Mouse (Mus musculus): ENCODE data around the gene Rnpepl1. TPM values are rescaled to one million over a fixed set of nuclear protein-coding genes. Genes with fewer than 3 reads are reported as not detected.

Gene Rnpepl1
- polyA plus RNA-seq, 1 experiment, result 88.8 TPM

DNA sequence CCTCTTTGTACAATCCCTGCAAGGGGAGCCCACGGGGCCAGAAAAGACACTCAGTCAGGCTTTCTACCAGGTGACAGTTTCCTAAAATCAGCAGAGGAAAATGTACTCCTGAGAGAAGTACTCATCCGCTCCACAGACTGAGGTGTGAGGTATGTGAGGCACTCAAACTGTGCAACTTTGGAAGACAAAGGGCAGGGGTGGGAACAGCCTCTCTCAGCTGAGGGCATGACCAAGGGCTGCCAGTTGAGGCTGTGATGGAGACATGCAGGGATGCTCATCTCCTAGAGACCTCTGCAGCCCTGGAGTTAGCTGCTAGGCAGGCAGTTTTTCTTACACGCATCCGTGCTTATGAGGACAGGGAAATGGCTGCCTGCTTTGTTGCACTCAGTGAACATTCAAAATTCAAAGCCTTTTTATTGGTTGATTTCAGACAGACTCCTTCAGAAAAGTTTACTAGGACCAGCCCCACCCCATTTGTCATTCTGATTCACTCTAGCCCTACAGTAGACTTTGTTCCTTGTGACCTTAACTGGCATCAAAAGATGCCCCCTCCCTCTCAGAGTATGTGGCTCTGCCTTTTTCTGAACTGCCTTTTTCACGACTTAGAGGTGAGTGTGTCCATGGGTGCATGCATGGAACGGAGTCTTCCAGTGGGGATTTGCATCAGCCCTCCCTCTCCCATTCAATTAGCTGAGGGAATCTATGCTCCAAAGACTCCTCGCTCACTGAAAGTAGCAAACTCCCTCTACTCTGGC, 21.5 kb upstream of the Rnpepl1 start:
- TF ChIP-seq CTCF (IDR thresholded peaks at IDR 0.05; ENCODE audit: control insufficient read depth, insufficient read depth, insufficient replicate concordance, low read depth, low read length), result no peak
- no peak for TF ChIP-seq POLR2A (IDR thresholded peaks at IDR 0.05; ENCODE audit: control insufficient read depth, low read depth, low read length)
- Histone ChIP-seq H3K27me3 (ENCODE audit: control insufficient read depth, insufficient read depth, low read length) (no peaks in the 10 kb centered on the region), H3K36me3 (ENCODE audit: control insufficient read depth, insufficient read depth, low read length) (no peaks in the 10 kb centered on the region), H3K27ac (ENCODE audit: control insufficient read depth, insufficient read depth, low read depth, low read length) (no peak overlapping the region), H3K4me1 (ENCODE audit: control insufficient read depth, insufficient read depth, low read length) (no peaks in the 10 kb centered on the region), H3K4me3 (ENCODE audit: control insufficient read depth, low read depth, low read length) (no peak overlapping the region)

DNA sequence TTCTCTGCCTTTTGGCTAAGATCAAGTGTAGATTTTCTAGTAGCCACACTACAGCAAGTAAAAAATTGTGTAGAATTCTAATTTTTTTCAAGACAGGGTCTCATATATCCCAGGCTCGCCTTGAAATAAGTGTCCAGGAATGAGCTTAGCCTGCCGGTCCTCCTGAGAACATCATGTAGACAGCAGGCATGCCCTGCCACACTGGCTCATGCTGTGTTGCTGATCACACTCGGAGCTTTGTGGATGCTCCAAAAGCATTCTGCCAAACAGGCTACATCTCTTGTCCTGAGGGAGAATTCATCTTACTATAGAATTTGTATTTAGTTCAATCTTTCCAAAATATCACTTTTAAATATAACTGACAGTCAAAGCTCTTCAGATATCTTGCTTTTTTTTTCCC, 17.8 kb upstream of the Rnpepl1 start:
- no peaks in the 10 kb centered on the region for H3K4me1 ChIP-seq (ENCODE audit: control insufficient read depth, insufficient read depth, low read length)

DNA sequence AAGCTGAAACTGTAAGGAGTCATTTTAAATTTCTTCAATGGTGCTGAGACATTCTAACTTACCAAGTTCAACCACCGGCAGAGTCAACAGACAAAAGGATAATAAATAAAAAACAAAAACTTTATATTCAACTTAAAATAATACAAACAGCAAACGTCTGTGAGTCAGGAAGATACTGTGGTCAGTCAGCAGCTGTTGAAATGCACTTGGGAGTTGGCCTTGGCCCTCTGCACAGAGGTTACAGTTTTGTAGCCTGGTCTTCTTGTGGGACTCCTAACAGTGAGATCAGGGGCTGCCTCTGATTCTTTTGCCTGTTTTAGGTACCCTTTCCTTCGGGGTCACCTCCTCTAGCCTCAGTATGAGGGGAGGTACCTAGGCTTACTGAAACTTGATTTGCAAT, 16.7 kb upstream of the Rnpepl1 start:
- Histone ChIP-seq H3K4me1 (ENCODE audit: control insufficient read depth, insufficient read depth, low read length) (no peaks in the 10 kb centered on the region), H3K36me3 (ENCODE audit: control insufficient read depth, insufficient read depth, low read length) (no peaks in the 10 kb centered on the region), H3K27ac (ENCODE audit: control insufficient read depth, insufficient read depth, low read depth, low read length) (no peak overlapping the region), H3K4me3 (ENCODE audit: control insufficient read depth, low read depth, low read length) (no peak overlapping the region), H3K27me3 (ENCODE audit: control insufficient read depth, insufficient read depth, low read length) (no peaks in the 10 kb centered on the region)
- TF ChIP-seq CTCF (IDR thresholded peaks at IDR 0.05; ENCODE audit: control insufficient read depth, insufficient read depth, insufficient replicate concordance, low read depth, low read length) (no peak), POLR2A (IDR thresholded peaks at IDR 0.05; ENCODE audit: control insufficient read depth, low read depth, low read length) (no peak)

More for the DNA sequence above, 17.8 kb upstream of the Rnpepl1 start:
- TF ChIP-seq POLR2A (IDR thresholded peaks at IDR 0.05; ENCODE audit: control insufficient read depth, low read depth, low read length), result no peak
- TF ChIP-seq CTCF (IDR thresholded peaks at IDR 0.05; ENCODE audit: control insufficient read depth, insufficient read depth, insufficient replicate concordance, low read depth, low read length), result no peak
- no peaks in the 10 kb centered on the region for H3K36me3 ChIP-seq (ENCODE audit: control insufficient read depth, insufficient read depth, low read length)
- H3K27me3 ChIP-seq (ENCODE audit: control insufficient read depth, insufficient read depth, low read length), result no peaks in the 10 kb centered on the region
- H3K27ac ChIP-seq (ENCODE audit: control insufficient read depth, insufficient read depth, low read depth, low read length), result no peak overlapping the region
- H3K4me3 ChIP-seq (ENCODE audit: control insufficient read depth, low read depth, low read length), result no peak overlapping the region

DNA sequence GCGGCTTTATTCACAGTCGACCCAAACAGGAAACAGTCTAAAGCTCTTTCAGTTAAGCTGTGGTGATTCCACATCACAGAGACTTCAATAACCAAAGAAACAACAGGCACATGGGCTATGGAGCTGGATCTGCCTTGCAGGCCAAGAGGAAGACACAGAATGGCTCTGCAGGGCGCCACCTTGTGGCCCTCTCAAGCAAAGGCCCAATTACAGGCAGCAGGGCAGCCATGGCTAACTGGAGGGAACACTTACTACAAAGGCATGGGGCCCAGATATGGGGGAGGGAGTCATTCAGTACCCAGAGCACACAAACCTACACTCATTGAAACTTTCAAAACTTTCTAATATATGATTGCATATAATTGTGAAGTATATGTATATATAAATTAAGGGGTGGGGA, 15.5 kb upstream of the Rnpepl1 start:
- H3K27ac ChIP-seq (ENCODE audit: control insufficient read depth, insufficient read depth, low read depth, low read length), result no peak overlapping the region

DNA sequence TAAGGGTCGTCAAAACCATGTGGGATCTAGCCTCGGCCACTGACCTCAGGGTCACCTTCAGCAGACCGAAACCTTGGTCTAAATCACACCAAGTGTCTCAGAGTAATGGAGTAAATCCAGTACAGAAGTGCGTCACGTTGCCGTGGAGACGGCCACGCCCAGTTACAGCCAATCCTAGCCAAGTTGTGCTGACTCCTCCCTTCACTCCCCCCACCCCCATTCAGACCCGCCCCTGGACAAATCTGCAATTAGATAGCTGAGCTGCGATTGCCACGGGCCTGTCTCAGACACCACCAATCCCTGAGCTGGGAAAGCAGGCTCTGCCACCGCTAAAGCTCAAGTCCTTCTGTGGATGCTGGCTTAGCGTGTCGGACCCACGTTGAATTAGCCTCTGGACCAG, 7.8 kb upstream of the Rnpepl1 start, which contains the start of gene Ankmy1:
TSS of gene Ankmy1 (minus strand) at position 121 of the 400 bp plus-strand sequence.
- Histone ChIP-seq H3K27ac (ENCODE audit: control insufficient read depth, insufficient read depth, low read depth, low read length) (peak within 1 kb of the TSS; percentile 70), H3K36me3 (ENCODE audit: control insufficient read depth, insufficient read depth, low read length) (peaks cover 1% of the 10 kb centered on the region; the same call in 1 of the 2 replicates), H3K27me3 (ENCODE audit: control insufficient read depth, insufficient read depth, low read length) (no peaks in the 10 kb centered on the region), H3K4me1 (ENCODE audit: control insufficient read depth, insufficient read depth, low read length) (peaks cover 11% of the 10 kb centered on the region), H3K4me3 (ENCODE audit: control insufficient read depth, low read depth, low read length) (peak within 1 kb of the TSS; percentile 96)
- TF ChIP-seq CTCF (IDR thresholded peaks at IDR 0.05; ENCODE audit: control insufficient read depth, insufficient read depth, insufficient replicate concordance, low read depth, low read length) (no peak), POLR2A (IDR thresholded peaks at IDR 0.05; ENCODE audit: control insufficient read depth, low read depth, low read length) (peak; percentile 40; the same call in 1 of the 2 replicates)

More for the DNA sequence above, 15.5 kb upstream of the Rnpepl1 start:
- no peak overlapping the region for H3K4me3 ChIP-seq (ENCODE audit: control insufficient read depth, low read depth, low read length)
- no peaks in the 10 kb centered on the region; the same call in 1 of the 2 replicates for H3K4me1 ChIP-seq (ENCODE audit: control insufficient read depth, insufficient read depth, low read length)
- peak; percentile 85; the same call in 1 of the 2 replicates for TF ChIP-seq CTCF (IDR thresholded peaks at IDR 0.05; ENCODE audit: control insufficient read depth, insufficient read depth, insufficient replicate concordance, low read depth, low read length)
- TF ChIP-seq POLR2A (IDR thresholded peaks at IDR 0.05; ENCODE audit: control insufficient read depth, low read depth, low read length), result no peak
- peaks cover 1% of the 10 kb centered on the region; the same call in 1 of the 2 replicates for H3K36me3 ChIP-seq (ENCODE audit: control insufficient read depth, insufficient read depth, low read length)
- H3K27me3 ChIP-seq (ENCODE audit: control insufficient read depth, insufficient read depth, low read length), result no peaks in the 10 kb centered on the region

DNA sequence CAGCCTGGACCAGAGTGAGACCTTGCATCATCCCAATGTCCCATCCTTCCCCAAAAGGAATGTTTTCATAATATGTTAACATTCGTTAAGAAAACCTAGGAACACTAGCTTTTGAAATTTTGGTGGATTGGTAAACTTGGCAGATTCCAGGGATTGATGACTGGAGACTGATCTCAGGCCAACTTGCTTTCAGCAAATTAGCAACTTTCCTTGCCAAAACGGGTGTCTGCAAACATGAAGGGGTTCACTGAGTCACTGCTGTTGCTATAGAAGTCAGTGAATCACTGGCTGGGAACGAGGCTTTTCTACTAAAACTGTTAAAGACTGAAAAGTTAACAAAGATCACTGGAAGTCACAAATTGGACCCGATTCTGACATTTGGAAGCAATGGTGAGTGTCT, 7.0 kb upstream of the Rnpepl1 start:
- peak overlapping the region; percentile 10; the same call in 1 of the 2 replicates for H3K4me3 ChIP-seq (ENCODE audit: control insufficient read depth, low read depth, low read length)
- H3K36me3 ChIP-seq (ENCODE audit: control insufficient read depth, insufficient read depth, low read length), result peaks cover 1% of the 10 kb centered on the region; the same call in 1 of the 2 replicates
- no peak for TF ChIP-seq CTCF (IDR thresholded peaks at IDR 0.05; ENCODE audit: control insufficient read depth, insufficient read depth, insufficient replicate concordance, low read depth, low read length)
- TF ChIP-seq POLR2A (IDR thresholded peaks at IDR 0.05; ENCODE audit: control insufficient read depth, low read depth, low read length), result no peak
- no peaks in the 10 kb centered on the region for H3K27me3 ChIP-seq (ENCODE audit: control insufficient read depth, insufficient read depth, low read length)
- H3K27ac ChIP-seq (ENCODE audit: control insufficient read depth, insufficient read depth, low read depth, low read length), result no peak overlapping the region
- H3K4me1 ChIP-seq (ENCODE audit: control insufficient read depth, insufficient read depth, low read length), result peaks cover 14% of the 10 kb centered on the region

DNA sequence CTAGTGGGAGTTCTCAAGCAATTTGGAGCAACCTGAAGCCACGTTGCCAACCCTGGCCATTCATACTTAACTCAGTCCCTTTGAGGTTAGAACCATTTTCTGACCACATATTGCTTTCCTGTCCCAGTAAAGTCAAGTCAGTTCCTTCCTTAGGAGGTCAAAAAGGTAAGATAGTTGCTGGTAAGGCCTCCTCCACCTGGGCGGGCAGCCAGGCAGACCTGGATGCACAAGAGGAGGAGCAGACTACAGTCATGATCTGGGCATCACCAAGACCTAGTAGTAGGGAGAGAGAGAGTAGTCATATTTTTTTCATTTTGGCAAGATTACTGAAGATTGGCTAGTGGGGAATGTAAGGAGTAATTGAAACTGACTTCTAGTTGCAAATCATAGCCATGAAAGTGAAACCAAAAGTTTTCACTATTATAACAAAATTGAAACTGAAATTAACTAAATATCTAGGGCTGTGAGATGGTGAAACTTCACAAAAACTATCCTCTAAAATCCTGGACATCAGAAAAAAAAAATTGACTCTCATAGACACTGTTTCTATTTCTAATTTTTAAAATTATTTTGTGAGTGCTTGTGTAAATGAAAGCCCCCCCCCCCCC, 4.8 kb upstream of the Rnpepl1 start:
- Histone ChIP-seq H3K4me3 (ENCODE audit: control insufficient read depth, low read depth, low read length) (no peak overlapping the region), H3K4me1 (ENCODE audit: control insufficient read depth, insufficient read depth, low read length) (peaks cover 17% of the 10 kb centered on the region), H3K27me3 (ENCODE audit: control insufficient read depth, insufficient read depth, low read length) (no peaks in the 10 kb centered on the region), H3K27ac (ENCODE audit: control insufficient read depth, insufficient read depth, low read depth, low read length) (no peak overlapping the region), H3K36me3 (ENCODE audit: control insufficient read depth, insufficient read depth, low read length) (no peaks in the 10 kb centered on the region)
- TF ChIP-seq POLR2A (IDR thresholded peaks at IDR 0.05; ENCODE audit: control insufficient read depth, low read depth, low read length) (no peak), CTCF (IDR thresholded peaks at IDR 0.05; ENCODE audit: control insufficient read depth, insufficient read depth, insufficient replicate concordance, low read depth, low read length) (no peak)
